Mouse (Mus musculus): Measurements from ENCODE around the gene Dnah11.
"Not testable (repeated sequence)": the region's sequence is repeated elsewhere in the genome, so short reads cannot be mapped to it uniquely, and the experiment has no call there.

Gene Dnah11

GRCm38 (mm10) chr12:117973712-117974111, 225.1 kb downstream of the Dnah11 start:
- no peak for DNase-seq (ENCODE audit: low spot score in 2 of 2)

DNA sequence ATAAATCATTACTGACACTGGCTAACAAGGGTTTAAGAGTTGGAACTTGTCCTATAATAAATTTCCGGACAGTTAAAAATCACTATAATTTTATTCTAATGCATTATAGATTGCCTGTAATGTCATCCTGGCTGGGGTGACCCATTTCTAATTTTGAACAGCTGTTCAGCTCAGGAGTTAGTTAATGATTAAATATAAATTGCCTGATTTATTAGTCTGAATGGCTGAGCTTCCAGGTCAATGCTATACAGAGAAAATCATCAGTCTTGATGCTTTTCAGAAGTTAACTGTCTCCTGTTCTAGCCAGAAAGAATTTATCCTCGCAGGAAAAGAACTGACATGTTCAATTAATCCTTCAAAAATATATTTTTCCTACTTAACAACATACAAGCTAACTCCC, 236.1 kb downstream of the Dnah11 start:
- no peak for DNase-seq (ENCODE audit: low spot score in 2 of 2)

DNA sequence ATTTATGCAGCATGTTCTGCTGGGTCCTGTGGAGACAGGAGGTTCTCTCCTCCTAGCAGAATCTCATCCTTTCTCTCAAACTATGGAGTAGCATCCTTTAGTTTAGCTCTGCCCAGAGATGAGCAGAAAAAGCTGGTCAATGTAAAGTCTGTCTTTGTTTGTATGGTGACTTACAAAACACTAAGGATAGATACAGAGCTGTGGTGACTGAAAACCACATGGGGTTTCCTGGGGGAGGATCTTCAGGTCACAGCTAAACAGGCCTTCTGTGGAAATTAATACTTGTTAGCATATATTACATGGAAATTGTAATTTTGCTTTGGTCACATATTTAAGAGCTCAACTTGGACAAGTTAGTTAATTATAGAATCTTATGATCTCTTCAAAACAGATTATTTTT, 239.6 kb downstream of the Dnah11 start:
- no peak for DNase-seq (ENCODE audit: low spot score in 2 of 2)

DNA sequence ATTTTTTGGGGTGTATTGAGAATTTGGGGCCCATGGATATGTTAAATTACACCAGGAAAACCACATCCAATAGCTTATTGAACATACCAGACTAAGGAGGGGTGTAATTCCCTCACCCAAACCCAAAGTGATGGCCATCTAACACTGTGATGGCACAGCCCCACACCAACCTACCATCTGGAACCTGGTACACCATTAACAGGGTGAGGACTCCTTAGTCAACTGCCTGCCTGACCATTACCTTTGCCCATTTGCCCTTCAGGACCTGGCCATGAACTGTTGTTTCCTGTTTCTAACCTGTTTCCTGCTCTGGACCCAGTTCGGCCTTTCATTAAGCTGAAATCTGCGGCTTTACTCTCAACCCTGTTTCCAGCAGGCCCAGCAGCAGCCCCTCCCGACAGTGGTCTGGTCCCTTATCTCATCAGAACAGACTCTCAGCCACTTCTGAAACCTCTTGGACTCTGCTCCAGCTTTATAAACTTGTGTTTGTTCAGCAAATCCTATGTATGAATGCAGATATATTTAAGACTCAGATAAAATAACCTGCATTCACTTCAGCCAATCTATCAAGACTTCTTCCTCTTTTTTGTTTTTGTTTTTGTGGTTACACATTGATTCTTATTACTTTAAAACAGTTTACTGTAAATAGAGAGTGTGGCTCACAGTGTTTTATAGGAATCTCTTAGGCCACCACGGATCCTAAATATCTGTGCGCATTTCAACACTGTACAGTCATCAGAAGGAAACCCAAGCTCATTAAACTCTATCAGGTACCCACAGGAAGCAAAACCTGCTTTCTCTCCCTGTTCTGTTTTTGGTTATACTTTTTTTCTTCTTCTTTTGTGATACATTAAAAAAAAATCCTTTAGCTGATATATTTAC, 251.8 kb downstream of the Dnah11 start:
- DNase-seq (ENCODE audit: low spot score in 2 of 2): no peak

- peak in 1 of 2 experiments; percentile 11 for DNase-seq (ENCODE audit: low spot score in 2 of 2)
Measured at GRCm38 (mm10) chr12:117941947-117942346, 256.9 kb downstream of the Dnah11 start.

- DNase-seq (ENCODE audit: low spot score in 2 of 2): no peak
Measured at GRCm38 (mm10) chr12:117938214-117938613, 260.6 kb downstream of the Dnah11 start.

- DNase-seq (ENCODE audit: low spot score in 2 of 2): no peak
Measured at GRCm38 (mm10) chr12:117932026-117932425, 266.8 kb downstream of the Dnah11 start.

- DNase-seq (ENCODE audit: low spot score in 2 of 2): no peak
Measured at GRCm38 (mm10) chr12:117929768-117930167, 269.1 kb downstream of the Dnah11 start.

DNA sequence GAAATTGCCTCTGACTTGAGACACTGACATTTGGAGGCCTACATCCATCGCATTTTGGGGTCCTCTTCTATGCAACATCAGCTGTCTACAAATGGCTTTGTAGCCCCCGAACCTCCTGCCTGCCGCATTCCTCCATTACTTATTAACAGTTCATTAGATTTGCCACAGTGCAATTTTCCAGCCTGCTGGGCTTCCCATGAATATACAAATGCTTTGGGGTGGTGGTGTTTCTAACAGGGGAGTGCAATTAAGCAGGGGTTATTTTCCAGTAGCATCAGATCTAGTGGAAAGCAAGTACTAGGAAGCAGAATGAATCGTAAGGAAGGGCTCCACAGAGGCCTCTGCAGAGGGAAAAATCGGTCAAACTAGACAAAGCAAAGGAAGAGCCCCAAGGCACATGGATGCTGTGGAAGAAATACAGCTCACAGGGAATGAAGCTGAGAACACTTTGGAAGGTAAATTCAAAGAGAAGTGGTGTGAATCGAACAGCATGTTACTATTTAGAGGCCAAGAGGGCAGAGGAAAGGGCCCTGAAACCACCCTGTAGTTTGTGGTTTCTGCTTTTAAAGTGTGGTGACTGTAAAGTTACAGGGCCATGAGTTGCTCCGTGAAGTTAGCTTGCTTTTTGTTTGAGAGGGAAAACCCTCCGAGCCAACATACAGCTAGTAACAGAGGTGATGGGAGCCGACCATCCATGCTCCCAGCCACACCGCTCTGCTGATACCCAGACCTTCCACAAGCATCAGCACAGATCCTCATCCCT, 282.8 kb downstream of the Dnah11 start:
- DNase-seq (ENCODE audit: low spot score in 2 of 2): no peak

DNA sequence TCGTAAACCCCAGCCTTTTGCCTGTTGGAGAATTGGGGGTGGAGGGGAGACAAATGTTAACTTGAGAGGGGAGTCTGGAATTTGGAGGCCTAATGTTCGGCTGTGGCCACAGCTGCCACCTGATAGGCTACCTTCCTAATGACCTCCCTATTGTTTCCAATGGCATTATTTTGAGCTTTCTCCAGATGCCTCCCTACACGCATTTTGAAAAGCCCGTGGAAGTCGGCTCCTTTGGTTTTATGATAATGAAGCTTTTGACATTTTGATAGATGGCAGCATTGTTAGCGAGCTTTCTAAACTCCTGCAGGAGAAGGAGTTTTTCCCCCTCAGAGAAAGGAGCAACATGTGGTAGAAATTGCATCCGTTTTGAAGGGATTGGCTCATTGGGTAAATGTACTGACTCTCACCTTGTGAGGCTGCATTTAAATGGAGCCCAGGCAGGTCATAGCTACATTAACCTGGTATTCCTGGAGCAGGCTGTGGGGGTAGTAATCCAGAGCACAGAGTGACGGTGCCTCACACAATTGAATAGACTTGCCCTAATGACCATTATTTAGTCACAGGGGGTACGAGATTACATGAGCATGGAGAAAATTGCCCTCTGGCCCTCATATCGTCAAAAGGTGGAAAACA, 284.1 kb downstream of the Dnah11 start:
- no peak for DNase-seq (ENCODE audit: low spot score in 2 of 2)

- no peak for DNase-seq (ENCODE audit: low spot score in 2 of 2)
Measured at GRCm38 (mm10) chr12:117911396-117911795, 287.4 kb downstream of the Dnah11 start.

- DNase-seq (ENCODE audit: low spot score in 2 of 2): not testable (repeated sequence)
Measured at GRCm38 (mm10) chr12:117905232-117905840, 293.5 kb downstream of the Dnah11 start.

- no peak for DNase-seq (ENCODE audit: low spot score in 2 of 2)
Measured at GRCm38 (mm10) chr12:117903671-117904070, 295.2 kb downstream of the Dnah11 start.

DNA sequence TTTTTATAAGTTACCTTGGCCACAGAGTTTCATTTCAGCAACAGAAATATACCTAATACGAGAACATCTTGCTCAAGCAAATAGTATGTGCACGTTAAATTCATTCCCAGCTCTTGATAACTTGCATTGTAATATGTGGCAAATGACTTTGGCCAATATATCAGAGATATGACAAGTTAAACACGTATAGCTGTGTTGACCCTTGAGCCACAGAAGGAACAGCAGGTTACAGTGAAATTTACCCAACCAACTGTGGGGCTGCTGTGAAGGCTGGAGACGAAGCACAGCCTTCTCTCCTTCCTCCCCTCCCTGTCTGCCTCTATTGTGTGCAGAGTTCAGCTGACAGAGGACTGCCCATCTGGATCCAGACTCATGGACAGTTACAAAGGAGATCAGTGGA, 297.5 kb downstream of the Dnah11 start:
- not testable (repeated sequence) for DNase-seq (ENCODE audit: low spot score in 2 of 2)

GRCm38 (mm10) chr12:117900798-117901197, 298.0 kb downstream of the Dnah11 start:
- DNase-seq (ENCODE audit: low spot score in 2 of 2): not testable (repeated sequence)

- DNase-seq (ENCODE audit: low spot score in 2 of 2): no peak
Measured at GRCm38 (mm10) chr12:117887422-117887821, 311.4 kb downstream of the Dnah11 start.

DNA sequence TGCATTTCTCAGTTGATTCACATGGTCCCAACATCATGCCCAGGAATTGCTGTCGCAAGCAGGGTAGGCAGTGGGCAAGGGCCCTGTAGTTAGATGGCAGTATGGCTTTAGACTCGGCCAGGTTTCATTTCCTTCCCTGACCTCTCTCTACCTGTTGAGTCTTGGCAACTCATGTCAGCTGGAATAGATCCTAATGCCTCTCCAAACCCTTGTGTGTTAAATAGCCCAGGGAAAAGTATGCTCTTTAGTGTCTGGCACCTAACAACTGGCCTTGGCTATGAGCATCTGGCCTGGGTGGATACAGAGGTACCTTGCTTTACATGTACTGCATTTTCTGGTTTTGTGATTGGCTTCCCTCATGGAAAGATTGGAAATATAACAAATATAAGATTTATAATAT, 314.2 kb downstream of the Dnah11 start:
- DNase-seq (ENCODE audit: low spot score in 2 of 2): no peak

DNA sequence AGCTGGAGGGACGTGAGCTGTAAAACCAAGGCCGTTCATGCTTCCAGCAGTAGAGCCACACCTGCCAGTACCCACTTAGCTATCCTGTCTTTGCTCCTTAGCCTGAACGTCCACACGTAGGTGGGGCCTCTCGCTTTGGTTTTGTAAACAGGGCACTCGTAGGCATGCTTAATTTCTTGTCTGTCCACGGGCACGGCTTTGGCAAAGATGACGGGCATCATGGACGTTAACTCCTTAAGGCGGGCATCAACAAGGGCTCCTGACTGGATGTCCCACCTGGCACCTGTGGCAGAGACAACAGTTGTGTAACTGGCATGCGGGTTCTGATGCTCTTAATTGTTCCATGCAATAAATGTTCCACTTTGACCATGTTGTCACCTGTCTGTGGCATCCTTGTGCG, 320.5 kb downstream of the Dnah11 start:
- DNase-seq (ENCODE audit: low spot score in 2 of 2): no peak

GRCm38 (mm10) chr12:117872265-117872664, 326.6 kb downstream of the Dnah11 start:
- DNase-seq (ENCODE audit: low spot score in 2 of 2): no peak

DNA sequence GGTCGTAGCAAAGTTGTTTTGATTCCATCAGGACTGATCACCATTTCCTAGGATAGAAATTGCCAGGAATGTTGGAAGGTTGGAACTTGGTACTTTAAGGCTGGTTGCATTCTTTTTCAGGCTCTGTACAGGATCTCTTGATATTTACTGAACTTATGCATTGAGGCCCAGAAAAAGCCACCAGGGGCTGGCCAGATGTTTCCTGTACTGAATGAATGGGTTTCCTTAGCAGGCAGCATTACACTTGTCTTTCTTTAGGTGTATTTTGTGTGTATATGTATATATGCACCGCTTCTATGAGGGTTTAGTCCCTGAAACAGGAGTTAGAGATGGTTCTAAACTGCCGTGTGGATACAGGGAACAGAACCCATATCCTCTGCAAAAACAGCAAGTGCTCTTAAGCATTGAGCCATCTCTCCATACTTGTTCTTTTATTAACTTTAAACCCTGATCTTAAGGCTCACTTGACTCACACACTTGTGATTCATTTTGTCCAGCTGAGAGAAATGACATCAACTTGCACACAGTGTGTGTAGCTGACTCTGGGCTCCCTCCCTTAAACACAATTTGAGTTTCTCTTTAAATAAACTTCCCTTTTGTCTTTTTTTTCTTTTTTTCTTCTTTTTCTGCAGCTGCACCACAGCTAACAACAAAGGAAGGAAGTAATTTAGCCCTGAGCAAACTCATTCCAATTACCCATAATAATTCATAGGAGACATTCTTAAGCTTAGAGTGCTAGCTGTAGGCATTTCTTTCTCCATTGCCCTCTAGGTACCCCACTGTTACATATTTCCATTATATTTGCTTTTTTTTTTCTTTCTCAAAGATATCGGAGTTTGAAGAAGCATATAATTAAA, 330.9 kb downstream of the Dnah11 start:
- DNase-seq (ENCODE audit: low spot score in 2 of 2): no peak

DNA sequence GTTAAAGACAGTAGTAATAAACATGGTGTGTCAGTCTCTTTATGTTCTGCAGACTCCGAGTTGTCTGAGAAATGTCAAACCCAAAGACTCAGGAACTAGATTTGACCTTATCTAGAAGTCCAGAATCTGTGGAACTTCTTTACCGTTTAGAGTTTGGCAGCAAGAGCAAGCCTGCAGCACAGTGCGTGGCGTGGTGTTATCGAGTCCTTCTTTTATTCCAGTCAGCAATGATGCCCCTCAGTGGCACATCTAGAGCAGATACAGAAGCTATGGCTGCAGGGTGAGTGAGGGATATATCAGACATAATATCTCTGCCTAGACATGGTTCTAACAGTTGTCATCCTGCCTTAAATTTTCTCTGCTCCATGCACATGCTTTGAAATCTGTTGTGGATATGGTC, 336.2 kb downstream of the Dnah11 start:
- DNase-seq (ENCODE audit: low spot score in 2 of 2): no peak
